ENCODE assay signal across 18 mouse cellular contexts in the genomic region with DNA sequence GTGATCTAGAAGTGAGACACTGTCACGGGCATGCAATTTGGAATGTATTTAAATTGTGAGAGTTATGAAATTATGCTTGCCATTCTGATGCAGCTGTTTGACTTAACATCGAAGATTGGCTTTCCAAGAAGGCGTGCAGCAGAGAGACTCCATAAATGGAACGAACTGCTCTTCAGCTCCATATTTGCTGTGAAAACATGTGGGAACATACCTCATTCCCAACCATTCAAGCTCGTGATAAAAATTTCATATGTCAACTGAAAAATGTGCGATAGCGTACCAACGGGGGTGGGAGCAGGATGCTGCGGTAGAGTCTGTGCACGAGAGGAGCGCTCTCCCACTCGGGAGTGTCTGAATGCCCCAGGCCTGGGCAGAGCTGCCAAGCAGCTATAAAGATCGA.
"Had no signal": no experiment of that assay in that cellular context is flagged by ENCODE, and none has a peak within 500 bp of the region (broad histone marks: within the 10 kb centered on the region; RNA-seq: fewer than 3 reads in every experiment).

No protein-coding gene starts in this region.

- ATAC-seq: liver, postnatal 0 days; lung, postnatal 0 days; midbrain, embryonic 13.5 days; midbrain, embryonic 15.5 days had no signal

- H3K4me2 ChIP-seq: lung, embryonic 15.5 days; midbrain, embryonic 11.5 days; midbrain, embryonic 13.5 days; midbrain, embryonic 15.5 days; neural tube, embryonic 12.5 days; stomach, embryonic 15.5 days had no signal

- H3K4me1 ChIP-seq: neural tube, embryonic 12.5 days; stomach, embryonic 15.5 days had no signal

- H3K27me3 ChIP-seq: lung, embryonic 15.5 days; midbrain, embryonic 13.5 days; midbrain, embryonic 15.5 days; neural tube, embryonic 12.5 days; stomach, embryonic 15.5 days had no signal

- DNase-seq: liver, postnatal 0 days; lung, adult 2 months; lung, postnatal 14 days; lung, postnatal 36 days; right cerebral cortex, postnatal 14 days; thymus, adult 18-20 months; thymus, postnatal 14 days; thymus, postnatal 36 days had no signal

- H3K4me3 ChIP-seq: lung, embryonic 15.5 days; megakaryocyte, embryonic 14.5 days; midbrain, embryonic 13.5 days; midbrain, embryonic 15.5 days; neural tube, embryonic 12.5 days; stomach, embryonic 15.5 days had no signal

- H3K27ac ChIP-seq: lung, embryonic 15.5 days; macrophage; midbrain, embryonic 13.5 days; midbrain, embryonic 15.5 days; neural tube, embryonic 12.5 days; stomach, embryonic 15.5 days; stomach, postnatal 0 days had no signal

- H3K9ac ChIP-seq: liver, postnatal 0 days; lung, embryonic 15.5 days; midbrain, embryonic 13.5 days; midbrain, embryonic 15.5 days; neural tube, embryonic 12.5 days; stomach, embryonic 15.5 days had no signal

- H3K9me3 ChIP-seq: lung, embryonic 15.5 days; megakaryocyte, embryonic 14.5 days; midbrain, embryonic 13.5 days; midbrain, embryonic 15.5 days; neural tube, embryonic 12.5 days; stomach, embryonic 15.5 days had no signal

- H3K36me3 ChIP-seq: lung, embryonic 15.5 days; midbrain, embryonic 15.5 days; neural tube, embryonic 12.5 days; stomach, embryonic 15.5 days had no signal
